Mouse (Mus musculus) brain, embryonic 14.5 days (tissue): ENCODE data around the gene Casp7. TPM values are rescaled to one million over a fixed set of nuclear protein-coding genes. Genes with fewer than 3 reads are reported as not detected.
A peak's percentile ranks its signal among the peaks of the same experiment; 100 is the strongest.

Experiments used
- DNase-seq: peaks from one replicate; pipeline ENCODE4 v3.0.0-alpha.2; 2011; ENCODE audit warnings: low read depth
- CTCF ChIP-seq: fragments of 200-500 bp; IDR thresholded peaks from 2 replicates; pipeline ENCODE4 v1.5.1; 2012; ENCODE audit warnings: inconsistent platforms, mild to moderate bottlenecking, moderate library complexity, borderline replicate concordance; ENCODE audit not compliant: insufficient read depth, insufficient read length; ENCODE audit errors: extremely low read depth
- POLR2A ChIP-seq: fragments of 200-500 bp; IDR thresholded peaks from 2 replicates; pipeline ENCODE4 v1.6.1; 2012; ENCODE audit warnings: mild to moderate bottlenecking, inconsistent platforms, borderline replicate concordance; ENCODE audit not compliant: poor library complexity, insufficient read depth, insufficient read length, severe bottlenecking; ENCODE audit errors: extremely low read depth
- polyA plus RNA-seq: library from polyadenylated mRNA; depleted of rRNA; stranded (reverse); fragments of >200 nt; gene quantifications from 2 replicates; pipeline ENCODE4 v1.2.3, GENCODE M21; 2012

The Casp7 gene
- polyA plus RNA-seq, 1 experiment, result 12.4 TPM

DNA sequence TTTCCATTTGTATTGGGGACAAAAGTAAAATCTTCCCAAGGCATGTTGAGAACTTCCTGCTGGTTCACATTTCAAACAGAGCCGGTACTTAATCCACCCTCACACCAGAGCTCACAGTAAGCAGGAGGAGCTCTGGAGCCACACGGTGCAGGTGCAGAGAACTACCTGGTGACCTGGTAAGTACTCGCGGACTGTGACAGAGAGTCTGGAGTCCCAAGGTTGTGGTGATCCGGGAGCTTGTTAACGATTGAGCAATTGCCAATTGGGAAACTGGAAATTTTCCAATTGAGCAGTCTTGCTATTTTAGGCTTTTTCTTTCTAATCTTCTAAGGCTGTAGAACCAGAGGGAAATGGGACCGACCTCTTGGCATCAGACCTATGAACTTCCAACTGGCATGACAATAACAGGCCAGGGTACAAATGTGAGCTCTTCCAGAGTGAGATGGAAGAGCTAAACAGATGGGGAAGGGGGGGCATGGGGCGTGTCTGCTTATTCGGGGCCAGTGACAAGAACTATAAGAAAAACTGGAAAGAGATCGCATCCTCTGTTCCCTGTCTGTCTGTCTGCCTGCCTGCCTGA lies 64.7 kb downstream of the Casp7 start, which contains the start of gene Plekhs1:
TSS of gene Plekhs1 (plus strand) at position 119 of the 580 bp plus-strand sequence.
- TF ChIP-seq CTCF (no peak), POLR2A (no peak)
- DNase-seq, result peak; percentile 63

DNA sequence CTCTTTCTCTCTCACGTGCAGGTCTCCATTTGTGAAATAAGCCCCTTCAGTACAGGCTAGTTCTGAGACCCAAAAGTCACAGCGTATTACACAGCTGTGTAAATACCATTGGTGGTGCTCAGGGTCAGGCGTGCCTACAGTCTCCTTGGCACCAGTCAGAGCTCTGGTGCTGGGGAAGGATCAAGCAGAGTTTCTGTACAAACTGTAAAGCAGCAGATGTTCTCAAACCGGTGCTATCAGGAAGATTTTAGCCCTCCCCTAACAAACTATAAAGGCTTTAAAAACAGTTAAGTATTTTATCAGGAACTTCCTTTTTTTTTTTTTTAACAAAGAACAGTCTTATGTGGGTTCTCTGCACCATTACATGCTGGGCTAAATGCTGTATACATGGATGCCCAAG lies 65.9 kb downstream of the Casp7 start:
- no peak for TF ChIP-seq CTCF
- no peak for TF ChIP-seq POLR2A
- no peak for DNase-seq

DNA sequence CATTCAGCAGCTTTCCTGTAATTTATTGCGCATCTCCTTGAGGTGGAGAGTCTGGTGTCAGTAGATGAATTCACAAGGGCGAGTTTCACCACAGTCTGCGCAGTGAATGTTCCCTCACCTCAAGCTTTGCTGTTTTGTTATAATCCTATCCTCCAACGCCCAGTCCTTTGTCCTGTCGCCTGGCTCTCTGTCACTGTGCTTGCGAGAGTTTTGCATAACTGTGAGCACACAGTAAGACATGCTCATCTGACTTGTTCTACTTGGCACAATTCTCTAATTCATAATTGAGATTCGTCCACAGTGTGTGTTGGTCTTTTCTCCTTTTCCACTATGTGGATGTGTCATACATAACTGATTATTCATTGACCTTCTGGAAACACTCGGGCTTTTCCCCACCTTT lies 69.6 kb downstream of the Casp7 start:
- no peak for DNase-seq

DNA sequence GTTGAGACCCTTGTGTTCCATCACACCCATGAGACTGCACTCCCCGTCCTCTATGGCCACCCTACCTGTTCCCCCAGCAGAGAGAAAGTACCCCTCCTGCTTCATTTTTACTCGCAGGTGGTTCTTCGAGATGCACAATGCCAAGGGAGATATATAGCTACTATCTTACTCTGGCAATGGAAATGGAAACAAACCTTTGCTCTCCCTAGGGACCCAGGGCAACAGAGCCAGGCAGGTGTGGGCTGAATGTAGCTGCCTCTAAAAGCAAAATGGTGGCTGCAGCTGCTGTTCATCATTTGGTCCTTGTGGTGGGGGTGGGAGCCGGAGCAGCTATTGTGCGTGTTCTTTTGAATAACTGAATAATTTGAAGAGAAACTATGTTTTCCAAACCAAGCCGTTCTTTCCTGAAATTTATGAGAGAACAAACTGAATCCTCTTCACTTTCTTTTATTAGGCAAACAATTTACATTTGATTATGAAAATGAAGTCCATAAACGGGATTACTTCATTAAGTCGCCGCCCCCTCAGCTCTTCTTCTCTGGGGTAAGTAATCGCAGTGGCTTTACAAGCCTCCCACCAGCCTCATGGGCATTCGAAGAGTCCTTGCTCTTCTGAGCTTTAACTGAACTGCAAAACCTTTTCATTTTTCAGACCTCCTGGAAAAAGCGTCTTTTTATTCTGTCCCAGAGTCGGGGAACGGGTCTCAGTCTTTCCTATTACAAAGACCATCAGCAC lies 73.5 kb downstream of the Casp7 start:
- peak; percentile 45 for DNase-seq
- no peak for TF ChIP-seq CTCF
- no peak for TF ChIP-seq POLR2A

More for the DNA sequence above, 69.6 kb downstream of the Casp7 start:
- TF ChIP-seq POLR2A, result no peak
- no peak for TF ChIP-seq CTCF

DNA sequence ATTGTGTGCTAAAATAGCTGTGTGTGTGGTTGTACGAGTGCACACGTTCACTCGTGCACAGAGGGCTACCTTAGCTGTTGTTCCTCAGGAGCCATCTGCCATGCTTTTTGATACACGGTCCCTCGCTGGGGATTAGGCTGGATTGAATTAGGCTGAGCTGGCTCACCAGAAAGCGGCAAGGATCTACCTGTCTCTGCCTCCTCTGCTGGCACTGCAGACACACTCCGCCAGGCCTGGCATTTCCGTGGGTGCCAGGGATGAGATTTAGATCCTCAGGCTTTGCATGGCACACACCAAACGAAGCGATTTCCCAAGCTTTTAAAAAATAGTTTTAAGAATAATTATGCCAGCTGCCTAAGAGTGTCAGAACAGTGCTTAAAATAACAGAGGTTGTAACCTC lies 75.0 kb downstream of the Casp7 start:
- no peak for DNase-seq
- TF ChIP-seq CTCF, result no peak
- no peak for TF ChIP-seq POLR2A

DNA sequence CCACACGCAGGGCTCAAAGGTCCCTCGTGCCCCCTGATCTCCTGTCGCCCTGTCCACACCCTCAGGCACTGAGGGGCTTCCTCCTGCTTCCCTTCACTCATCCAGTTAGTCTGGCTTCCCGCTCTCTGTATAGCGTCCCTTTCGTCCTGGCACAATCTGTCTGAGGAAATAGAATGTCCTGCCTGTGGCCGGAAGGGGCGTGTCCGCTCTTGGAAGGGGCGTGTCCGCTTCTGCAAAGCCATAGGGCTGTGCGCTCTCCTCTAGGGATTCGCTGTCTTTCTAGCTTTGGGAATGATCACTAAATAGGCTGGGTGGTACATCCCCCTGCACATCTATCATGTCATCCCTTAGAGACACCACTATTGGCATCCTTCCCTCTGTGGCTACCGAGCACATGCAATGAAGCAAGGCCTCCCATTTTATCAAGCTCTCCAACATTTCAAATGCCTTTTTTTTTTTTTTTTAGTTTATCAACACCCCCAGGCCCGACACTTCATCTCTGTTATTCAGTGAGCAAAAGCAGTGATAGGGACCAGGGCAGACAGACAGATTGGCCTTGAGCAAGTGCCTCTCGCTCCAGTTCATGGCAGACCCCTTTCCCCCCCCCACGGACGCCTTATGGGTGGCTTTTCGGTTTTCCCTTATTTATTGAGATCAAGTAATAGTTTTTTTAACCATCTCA lies 78.1 kb downstream of the Casp7 start:
- DNase-seq, result no peak

DNA sequence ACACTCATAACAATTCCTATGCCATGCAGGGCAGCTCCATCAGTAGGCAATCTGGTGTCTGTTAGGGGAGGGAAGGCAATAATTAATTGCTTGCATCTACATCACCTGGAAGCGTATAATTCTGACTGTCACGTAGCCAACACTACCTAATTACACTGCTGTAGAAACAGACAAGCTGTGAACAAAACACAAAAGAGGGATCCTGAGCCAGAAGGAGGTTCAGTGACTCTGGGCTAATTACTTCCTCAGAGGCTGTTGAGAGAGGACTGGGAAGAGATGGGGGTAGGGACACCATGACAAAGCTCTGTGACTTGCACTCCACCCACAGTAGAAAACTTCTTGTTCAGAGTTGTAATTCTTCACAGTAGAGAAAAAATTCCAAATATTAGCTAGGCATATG lies 79.6 kb downstream of the Casp7 start:
- TF ChIP-seq CTCF (no peak), POLR2A (no peak)
- peak; percentile 93 for DNase-seq

More for the DNA sequence above, 78.1 kb downstream of the Casp7 start:
- TF ChIP-seq POLR2A, result no peak
- no peak for TF ChIP-seq CTCF

DNA sequence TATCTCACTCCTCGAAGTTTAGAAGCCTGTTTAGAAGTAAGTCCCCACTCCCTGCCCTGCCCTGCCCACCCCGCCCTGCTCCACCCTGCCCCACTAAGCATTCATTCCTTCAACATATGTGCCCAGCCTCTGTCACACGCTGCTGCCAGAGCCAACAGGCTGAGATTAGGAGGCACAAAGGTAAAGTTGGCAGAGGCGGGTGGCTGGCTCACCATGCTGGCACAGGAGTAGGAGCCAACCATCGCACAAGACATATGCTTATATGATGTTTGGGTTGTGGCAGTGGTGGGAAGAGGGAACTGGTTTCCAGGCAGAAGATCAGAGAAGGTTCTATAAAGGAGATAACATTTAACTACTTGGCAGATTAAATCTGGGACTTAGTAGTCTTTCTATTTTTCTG lies 80.3 kb downstream of the Casp7 start:
- no peak for TF ChIP-seq CTCF
- no peak for TF ChIP-seq POLR2A
- peak; percentile 72 for DNase-seq

DNA sequence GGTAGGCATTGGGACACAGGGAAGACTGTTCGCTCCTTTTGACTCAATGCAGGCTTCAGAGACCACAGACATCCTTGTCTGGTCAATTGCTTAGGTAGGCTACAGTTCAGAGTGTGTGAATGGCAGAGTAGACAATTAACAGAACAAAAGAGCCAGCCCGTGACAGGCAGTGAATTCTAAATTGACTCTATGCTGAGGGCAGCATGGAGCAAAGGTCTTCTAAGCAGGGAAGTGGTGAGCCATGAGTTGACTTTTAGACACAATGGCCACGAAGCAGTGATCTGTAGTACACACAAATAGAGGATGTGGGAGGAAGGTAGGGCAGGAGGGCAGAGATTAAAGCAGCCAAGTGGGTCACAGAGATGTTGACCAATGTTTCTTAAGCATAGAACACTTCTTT lies 80.9 kb downstream of the Casp7 start:
- TF ChIP-seq POLR2A (no peak), CTCF (no peak)
- DNase-seq, result no peak

DNA sequence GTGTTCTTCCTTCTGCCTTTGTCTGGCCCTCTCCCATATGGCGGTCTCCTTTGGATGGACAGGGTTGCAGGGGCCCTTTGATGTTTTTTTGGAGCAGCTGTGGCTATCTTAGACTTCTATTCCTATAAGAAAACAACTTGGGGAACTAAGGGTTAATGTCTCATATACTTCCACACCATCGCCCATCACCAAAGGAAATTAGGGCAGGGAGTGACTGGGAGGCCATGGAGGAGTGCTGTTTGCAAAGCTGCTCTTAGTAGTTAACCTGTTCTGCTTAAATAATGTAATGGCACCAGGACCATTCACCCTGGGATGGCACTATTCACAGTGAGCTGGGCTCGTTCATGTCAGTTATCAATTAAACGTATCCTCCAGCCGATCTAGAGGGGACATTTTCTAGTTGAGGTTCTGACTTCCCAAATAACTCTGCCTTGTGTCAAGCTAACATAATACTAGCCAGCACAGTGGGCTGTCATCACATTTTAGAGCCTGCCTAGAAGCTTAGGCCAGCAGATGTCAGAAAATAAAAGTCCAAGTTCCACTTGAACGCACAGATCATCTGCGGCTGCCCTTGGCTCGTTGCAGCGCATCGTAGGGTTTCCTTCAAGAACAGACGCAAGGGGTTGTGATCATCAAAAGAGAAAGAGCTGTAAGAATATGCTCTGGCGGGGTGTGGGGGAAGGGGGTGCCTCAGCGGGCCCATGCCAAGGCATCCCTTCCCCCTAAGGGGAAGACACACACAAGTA lies 87.9 kb downstream of the Casp7 start:
- no peak for TF ChIP-seq POLR2A
- no peak for TF ChIP-seq CTCF
- DNase-seq, result peak; percentile 55

DNA sequence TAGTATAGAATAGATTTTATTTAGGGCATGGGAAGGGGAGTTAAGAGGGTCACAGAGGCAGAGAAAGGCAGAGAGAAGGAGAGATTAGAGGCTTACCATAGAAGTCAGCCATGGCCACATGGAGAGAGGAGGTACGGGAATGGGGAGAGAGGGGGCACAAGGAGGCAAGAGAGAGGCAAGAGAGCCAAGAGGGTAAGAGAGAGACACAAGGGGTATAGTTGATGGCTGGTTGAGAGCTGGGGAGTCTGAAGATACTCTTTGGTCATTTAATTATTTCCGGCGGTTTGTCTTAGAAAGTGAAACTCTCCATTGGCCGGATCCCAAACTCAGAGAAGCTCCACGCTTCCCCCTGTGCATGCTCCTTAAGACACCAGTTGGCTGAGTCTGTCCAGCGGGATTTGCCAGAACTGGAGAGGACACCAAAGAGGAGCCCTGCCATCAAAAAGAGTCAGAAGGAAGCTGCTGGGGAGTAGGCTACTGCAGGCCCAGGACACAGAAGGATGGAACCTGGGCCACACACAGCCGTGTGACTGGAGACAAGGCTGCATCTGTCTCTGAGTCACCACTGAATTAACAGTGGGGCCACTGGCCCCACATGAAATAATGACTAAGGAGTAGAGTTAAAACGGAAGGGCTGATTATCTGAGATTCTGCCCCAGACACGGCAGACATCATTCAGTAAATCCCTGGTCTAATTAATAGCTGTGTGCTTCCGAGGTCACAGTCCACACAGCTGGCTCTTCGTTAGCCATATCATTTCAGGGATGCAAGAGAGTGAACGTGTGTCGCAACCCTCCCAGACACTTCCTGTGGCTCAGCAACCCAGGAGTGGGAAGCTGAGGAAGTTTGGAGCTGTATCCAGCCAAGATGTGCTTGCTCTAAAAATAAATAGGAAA lies 88.7 kb downstream of the Casp7 start:
- DNase-seq, result peak; percentile 76
- no peak for TF ChIP-seq CTCF
- no peak for TF ChIP-seq POLR2A

DNA sequence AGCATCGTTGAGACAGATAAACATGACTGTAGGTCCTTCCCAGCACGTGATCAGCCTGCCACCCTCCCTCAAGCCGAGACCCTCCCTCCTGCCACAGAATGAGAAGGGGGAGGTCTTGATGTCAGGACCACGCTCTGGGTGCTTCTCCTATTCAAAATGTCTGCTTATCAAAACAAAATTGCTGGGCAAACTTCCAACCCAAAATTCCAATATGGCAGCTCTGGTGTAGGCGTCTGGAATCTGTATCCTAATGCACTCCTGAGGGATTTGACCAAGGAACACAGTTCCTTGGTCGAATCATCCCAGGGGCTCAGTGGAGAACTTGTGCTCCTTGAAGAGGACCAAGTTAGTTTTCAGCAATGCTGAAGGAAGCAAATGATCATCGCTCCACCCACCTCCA lies 90.0 kb downstream of the Casp7 start:
- no peak for DNase-seq
- no peak for TF ChIP-seq CTCF
- TF ChIP-seq POLR2A, result no peak
